Mouse (Mus musculus) hindbrain, postnatal 0 days (tissue): ENCODE results near the gene Kcne4. TPM values are rescaled to one million over a fixed set of nuclear protein-coding genes. Genes with fewer than 3 reads are reported as not detected.
A peak's percentile ranks its signal among the peaks of the same experiment; 100 is the strongest.
"Not testable (repeated sequence)": the region's sequence is repeated elsewhere in the genome, so short reads cannot be mapped to it uniquely, and the experiment has no call there.

ENCODE experiments used
- ATAC-seq: fragments of 200-750 bp; cut with Nextera tagmentation; 2 replicates; pipeline ENCODE4 v1.8.0; 2017; ENCODE audit warnings: mild to moderate bottlenecking, moderate TSS enrichment, moderate library complexity
- DNase-seq: peaks from one replicate; pipeline ENCODE4 v3.0.0-alpha.2; 2015; ENCODE audit warnings: low spot score
- H3K27ac ChIP-seq: fragments of 300-500 bp; sonication (generic); 2 replicates; pipeline ENCODE4 v1.5.1; 2014; ENCODE audit warnings: mild to moderate bottlenecking
- H3K27me3 ChIP-seq: fragments of 300-500 bp; sonication (generic); 2 replicates; pipeline ENCODE4 v1.6.1; 2014; ENCODE audit warnings: low read length, mixed read lengths; ENCODE audit not compliant: insufficient read depth
- H3K36me3 ChIP-seq: fragments of 300-500 bp; sonication (generic); 2 replicates; pipeline ENCODE4 v1.6.1; 2014; ENCODE audit warnings: low read length, mixed read lengths; ENCODE audit not compliant: insufficient read depth
- H3K4me1 ChIP-seq: fragments of 300-500 bp; sonication (generic); 2 replicates; pipeline ENCODE4 v1.6.1; 2014; ENCODE audit warnings: antibody characterized with exemption, low read length, mixed read lengths; ENCODE audit not compliant: insufficient read depth
- H3K4me2 ChIP-seq: fragments of 300-500 bp; sonication (generic); 2 replicates; pipeline ENCODE4 v1.6.1; 2014; ENCODE audit warnings: low read depth, mild to moderate bottlenecking, low read length, moderate library complexity, mixed read lengths
- H3K4me3 ChIP-seq: fragments of 300-500 bp; sonication (generic); 2 replicates; pipeline ENCODE4 v1.5.1; 2014; ENCODE audit warnings: low read length
- H3K9ac ChIP-seq: fragments of 300-500 bp; sonication (generic); replicated peaks from 2 replicates; pipeline ENCODE4 v1.6.1; 2014; ENCODE audit warnings: mild to moderate bottlenecking, low read length, moderate library complexity, mixed read lengths
- H3K9me3 ChIP-seq: fragments of 300-500 bp; sonication (generic); 2 replicates; pipeline ENCODE4 v1.6.1; 2016; ENCODE audit warnings: low read length, mixed read lengths
- CTCF ChIP-seq: IDR thresholded peaks from 2 replicates; pipeline ENCODE4 v1.5.1; 2016; ENCODE audit warnings: antibody characterized with exemption, control low read depth, low read depth
- WGBS: fragments of 180-500 bp; shearing (Covaris S2); extraction: QIAGEN DNeasy Blood & Tissue Kit; methylation state at CpG from one replicate; pipeline ENCODE4 v1.1.7; 2014; 5-methylcytosine and 5-hydroxymethylcytosine counted together
- polyA plus RNA-seq: library from polyadenylated mRNA; unstranded; fragments of >200 nt; fragmentation: Nextera tagmentation; extraction: Ambion mirVana; gene quantifications from 2 replicates; pipeline ENCODE4 v1.2.1, GENCODE M21; 2015
- total RNA-seq: library from RNA; depleted of rRNA; stranded (reverse); fragments of >200 nt; gene quantifications from 2 replicates; pipeline ENCODE4 v1.2.3, GENCODE M21; 2014; rRNA removed

The Kcne4 gene
- total RNA-seq (0.79 and 2.0 TPM in 2 replicates), polyA plus RNA-seq (1.5 and 1.7 TPM in 2 replicates)

DNA sequence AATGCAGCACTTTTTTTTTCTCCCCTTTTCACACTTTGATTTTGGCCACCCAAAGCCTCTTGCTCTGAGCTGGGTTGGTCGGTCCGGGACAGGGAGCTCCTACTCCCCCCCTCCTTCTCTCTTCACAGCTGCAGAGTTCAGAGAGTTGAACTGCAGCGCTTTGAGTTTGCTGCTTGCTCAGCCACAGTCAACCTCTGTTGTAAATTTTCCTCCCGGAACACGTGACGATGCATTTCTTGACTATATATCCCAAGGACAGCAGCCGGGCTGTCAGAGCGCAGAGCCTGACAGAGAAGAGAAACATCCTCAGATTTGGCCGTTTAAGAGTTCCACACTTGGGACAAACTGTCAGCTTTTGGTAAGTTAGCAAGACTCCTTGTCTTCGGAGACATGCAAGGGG lies at the start of gene Kcne4:
Gene Kcne4 (plus strand): TSS at position 120 of the 400 bp plus-strand sequence.
- Histone ChIP-seq H3K27ac (no peak within 1 kb of the TSS), H3K9me3 (no peaks in the 10 kb centered on the region), H3K27me3 (no peaks in the 10 kb centered on the region), H3K36me3 (no peaks in the 10 kb centered on the region), H3K4me2 (no peak within 1 kb of the TSS), H3K4me1 (peaks cover 7% of the 10 kb centered on the region; the same call in 1 of the 2 replicates), H3K4me3 (no peak within 1 kb of the TSS), H3K9ac (no peak within 1 kb of the TSS)
- no peak for DNase-seq
- no peak for ATAC-seq
- no peak for TF ChIP-seq CTCF
- 71% methylated on average over 10 of the region's 10 CpGs for WGBS

DNA sequence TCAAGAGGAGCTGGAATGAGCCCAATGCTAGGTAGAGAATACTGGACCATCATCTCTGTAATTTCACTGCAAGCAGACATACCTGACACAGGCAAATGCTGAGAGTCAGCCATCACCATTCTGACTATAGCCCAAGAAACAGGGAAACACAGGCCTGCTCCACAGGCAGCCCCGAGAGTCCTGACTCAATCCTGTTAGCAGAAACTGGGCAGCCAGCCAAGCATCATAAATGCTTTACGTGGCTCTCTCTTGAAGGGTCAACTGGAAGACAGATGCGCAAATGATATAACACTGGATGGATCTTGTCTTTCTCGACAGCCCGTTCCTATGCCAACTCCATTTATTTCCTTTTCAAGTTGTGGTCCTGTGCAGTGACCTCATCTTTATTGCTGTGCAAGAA lies 34.7 kb upstream of the Kcne4 start:
- Histone ChIP-seq H3K4me2 (no peak overlapping the region), H3K9ac (no peak overlapping the region), H3K9me3 (no peaks in the 10 kb centered on the region), H3K4me3 (no peak overlapping the region), H3K27ac (no peak overlapping the region), H3K27me3 (no peaks in the 10 kb centered on the region), H3K36me3 (no peaks in the 10 kb centered on the region), H3K4me1 (no peaks in the 10 kb centered on the region)
- ATAC-seq (peak; percentile 49; the same call in 1 of the 2 replicates), DNase-seq (peak; percentile 78)
- no peak for TF ChIP-seq CTCF
- WGBS, result 26% methylated on average over 5 of the region's 5 CpGs

DNA sequence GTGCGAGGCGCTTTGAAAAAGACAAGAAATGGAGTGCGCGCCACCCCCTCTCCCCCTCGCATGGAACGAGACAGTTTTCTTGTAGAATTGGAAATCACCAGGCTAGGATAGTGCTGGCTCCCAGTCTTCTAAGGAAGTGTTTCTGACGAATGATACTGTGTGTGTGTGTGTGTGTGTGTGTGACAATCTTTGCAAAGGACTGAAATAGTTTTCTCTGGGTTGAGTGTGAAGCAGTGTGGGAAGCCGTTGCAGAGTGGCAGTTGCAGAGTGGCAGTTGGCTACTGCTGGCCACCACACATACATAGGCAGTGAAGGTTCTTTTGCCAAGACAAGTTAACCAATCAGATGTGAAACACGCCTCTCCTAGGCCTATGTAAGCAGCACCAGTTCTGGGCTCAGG lies 31.6 kb upstream of the Kcne4 start:
- not testable (repeated sequence) for H3K4me3 ChIP-seq, H3K4me2 ChIP-seq, H3K4me1 ChIP-seq, H3K36me3 ChIP-seq, H3K9me3 ChIP-seq, ATAC-seq, DNase-seq, H3K27me3 ChIP-seq, H3K27ac ChIP-seq, H3K9ac ChIP-seq
- 93% methylated on average over 9 of the region's 9 CpGs for WGBS

DNA sequence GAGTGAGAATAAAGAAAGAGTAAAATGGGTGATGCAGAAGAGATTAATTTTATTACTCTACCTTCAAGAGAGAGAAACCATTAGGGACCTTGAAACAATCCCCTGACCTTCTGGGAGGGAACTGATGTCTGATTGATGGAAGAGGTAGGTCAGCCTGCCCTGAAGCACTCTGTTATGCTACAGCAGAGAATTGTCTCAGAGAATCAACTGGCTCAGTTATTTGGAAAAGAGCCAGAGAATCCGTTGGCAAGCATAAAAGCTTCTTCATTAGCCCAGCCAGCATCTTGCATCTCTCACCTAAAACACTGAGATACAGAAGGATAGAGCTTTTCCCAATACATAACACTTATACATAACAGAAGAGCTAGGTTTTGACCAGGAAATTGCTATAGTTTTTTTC lies 26.8 kb upstream of the Kcne4 start:
- ATAC-seq (no peak), DNase-seq (peak; percentile 72)
- no peaks in the 10 kb centered on the region for H3K36me3 ChIP-seq
- H3K9ac ChIP-seq, result no peak overlapping the region
- H3K4me3 ChIP-seq, result no peak overlapping the region
- H3K9me3 ChIP-seq, result no peaks in the 10 kb centered on the region
- H3K4me2 ChIP-seq, result no peak overlapping the region
- no peak for TF ChIP-seq CTCF
- 14% methylated on average over 1 of the region's 1 CpGs for WGBS
- H3K27ac ChIP-seq, result no peak overlapping the region
- H3K4me1 ChIP-seq, result no peaks in the 10 kb centered on the region
- no peaks in the 10 kb centered on the region for H3K27me3 ChIP-seq

DNA sequence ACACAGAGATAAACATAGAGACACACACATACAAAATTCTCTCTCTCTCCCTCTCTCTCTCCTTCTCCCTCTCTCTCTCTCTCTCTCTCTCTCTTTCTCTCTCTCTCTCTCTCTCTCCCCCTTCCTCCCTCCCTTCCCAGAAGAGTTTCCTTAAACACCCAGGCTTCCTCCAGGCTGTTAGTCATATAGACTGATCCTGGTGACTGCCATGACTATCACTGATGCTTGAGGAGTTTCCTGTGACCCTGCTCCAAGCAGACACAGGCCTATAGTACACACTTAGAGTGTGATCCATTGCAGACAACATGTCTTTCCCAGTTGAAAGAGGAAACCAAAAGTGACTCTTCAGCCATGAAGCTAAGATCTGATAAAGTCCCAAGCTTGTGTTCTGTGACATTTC lies 9.1 kb upstream of the Kcne4 start:
- H3K4me1 ChIP-seq, result no peaks in the 10 kb centered on the region
- no peak overlapping the region for H3K9ac ChIP-seq
- no peaks in the 10 kb centered on the region for H3K9me3 ChIP-seq
- no peaks in the 10 kb centered on the region for H3K36me3 ChIP-seq
- H3K4me2 ChIP-seq, result no peak overlapping the region
- ATAC-seq, result no peak
- H3K4me3 ChIP-seq, result no peak overlapping the region
- H3K27ac ChIP-seq, result no peak overlapping the region
- TF ChIP-seq CTCF, result no peak
- no peak for DNase-seq
- H3K27me3 ChIP-seq, result no peaks in the 10 kb centered on the region

DNA sequence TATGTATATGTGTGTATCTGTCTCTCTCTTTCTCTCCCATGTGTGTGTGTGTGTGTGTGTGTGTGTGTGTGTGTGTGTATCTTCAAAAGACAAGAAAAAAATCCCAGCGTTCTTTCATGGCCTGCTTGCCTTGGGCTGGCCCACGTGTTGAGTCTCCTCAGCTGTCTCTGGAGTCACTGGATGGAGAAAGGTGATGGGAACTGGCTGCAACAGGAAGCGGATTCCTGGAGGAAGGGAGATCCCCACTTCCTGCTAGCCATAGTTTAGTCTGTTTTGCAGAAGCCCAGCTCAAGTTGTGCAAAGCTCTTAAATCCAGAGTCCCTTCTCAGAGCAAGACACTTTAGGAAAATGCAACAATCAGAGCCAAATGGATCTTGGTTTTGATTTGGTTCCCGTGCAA lies 6.7 kb upstream of the Kcne4 start:
- Histone ChIP-seq H3K36me3 (no peaks in the 10 kb centered on the region), H3K9me3 (no peaks in the 10 kb centered on the region), H3K4me1 (no peaks in the 10 kb centered on the region), H3K4me2 (no peak overlapping the region), H3K27ac (no peak overlapping the region), H3K27me3 (no peaks in the 10 kb centered on the region), H3K9ac (no peak overlapping the region), H3K4me3 (no peak overlapping the region)
- ATAC-seq (no peak), DNase-seq (no peak)
- 77% methylated on average over 4 of the region's 4 CpGs for WGBS
- TF ChIP-seq CTCF, result no peak

DNA sequence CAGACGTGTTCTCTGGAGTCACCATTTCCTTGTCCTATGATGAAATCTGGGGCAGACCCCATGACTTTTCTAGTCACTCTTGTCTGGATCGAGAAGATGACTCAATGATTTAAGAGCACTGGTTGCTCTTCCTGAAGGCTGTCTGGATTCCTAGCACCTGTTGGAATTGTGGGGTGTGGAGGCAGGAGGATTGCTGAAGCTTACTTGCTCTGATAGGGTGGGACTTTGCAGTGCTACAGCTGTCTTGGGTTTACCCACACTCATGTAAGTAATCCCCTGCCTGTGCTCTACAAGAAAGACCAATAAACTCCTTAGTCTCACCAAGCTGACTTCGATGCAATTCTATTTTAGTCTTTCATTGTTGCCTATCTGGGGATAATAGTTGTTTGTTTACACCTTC lies 5.7 kb upstream of the Kcne4 start:
- Histone ChIP-seq H3K27ac (no peak overlapping the region), H3K9me3 (no peaks in the 10 kb centered on the region), H3K9ac (no peak overlapping the region), H3K4me1 (no peaks in the 10 kb centered on the region), H3K36me3 (no peaks in the 10 kb centered on the region), H3K27me3 (no peaks in the 10 kb centered on the region), H3K4me3 (no peak overlapping the region), H3K4me2 (no peak overlapping the region)
- no peak for DNase-seq
- WGBS, result 84% methylated on average over 3 of the region's 3 CpGs
- TF ChIP-seq CTCF, result no peak
- ATAC-seq, result no peak
